Mouse (Mus musculus): ENCODE measurements at regions not wholly inside any gene's neighbourhood (a gene's known extent, or its start where the extent isn't known, plus 50 kb on each side); places are given as distances from the start of the nearest gene placed in this dataset.
A peak's percentile ranks its signal among the peaks of the same experiment; 100 is the strongest.

- no peak for DNase-seq
- no peak overlapping the region for H3K27ac ChIP-seq (ENCODE audit: insufficient read depth, low read length)
- WGBS: 79% methylated on average over 3 of the region's 3 CpGs
- no peak overlapping the region for H3K4me3 ChIP-seq (replicated peaks; ENCODE audit: insufficient read depth, low read depth, low read length)
- H3K27me3 ChIP-seq (ENCODE audit: control insufficient read depth, insufficient read depth, low read length): no peaks in the 10 kb centered on the region
- TF ChIP-seq POLR2A (IDR thresholded peaks at IDR 0.05; ENCODE audit: borderline replicate concordance, insufficient read depth, low read length): no peak
- no peak for TF ChIP-seq CTCF (IDR thresholded peaks at IDR 0.05; ENCODE audit: borderline replicate concordance, insufficient read depth, low read depth, low read length)
- no peaks in the 10 kb centered on the region; the same call in 1 of the 2 replicates for H3K4me1 ChIP-seq (ENCODE audit: control insufficient read depth, insufficient read depth, low read length)
These were observed 81.7 kb upstream of the 2610301B20Rik start for GRCm38 (mm10) chr4:10792628-10793027.

GRCm38 (mm10) chr4:10794471-10794870, 79.8 kb upstream of the 2610301B20Rik start:
- no peak overlapping the region for H3K4me3 ChIP-seq (replicated peaks; ENCODE audit: insufficient read depth, low read depth, low read length)
- H3K27me3 ChIP-seq (ENCODE audit: control insufficient read depth, insufficient read depth, low read length): no peaks in the 10 kb centered on the region
- WGBS: 84% methylated on average over 3 of the region's 3 CpGs
- no peaks in the 10 kb centered on the region; the same call in 1 of the 2 replicates for H3K4me1 ChIP-seq (ENCODE audit: control insufficient read depth, insufficient read depth, low read length)
- TF ChIP-seq POLR2A (IDR thresholded peaks at IDR 0.05; ENCODE audit: borderline replicate concordance, insufficient read depth, low read length) (no peak), CTCF (IDR thresholded peaks at IDR 0.05; ENCODE audit: borderline replicate concordance, insufficient read depth, low read depth, low read length) (no peak)
- no peak for DNase-seq
- H3K27ac ChIP-seq (ENCODE audit: insufficient read depth, low read length): no peak overlapping the region

DNA sequence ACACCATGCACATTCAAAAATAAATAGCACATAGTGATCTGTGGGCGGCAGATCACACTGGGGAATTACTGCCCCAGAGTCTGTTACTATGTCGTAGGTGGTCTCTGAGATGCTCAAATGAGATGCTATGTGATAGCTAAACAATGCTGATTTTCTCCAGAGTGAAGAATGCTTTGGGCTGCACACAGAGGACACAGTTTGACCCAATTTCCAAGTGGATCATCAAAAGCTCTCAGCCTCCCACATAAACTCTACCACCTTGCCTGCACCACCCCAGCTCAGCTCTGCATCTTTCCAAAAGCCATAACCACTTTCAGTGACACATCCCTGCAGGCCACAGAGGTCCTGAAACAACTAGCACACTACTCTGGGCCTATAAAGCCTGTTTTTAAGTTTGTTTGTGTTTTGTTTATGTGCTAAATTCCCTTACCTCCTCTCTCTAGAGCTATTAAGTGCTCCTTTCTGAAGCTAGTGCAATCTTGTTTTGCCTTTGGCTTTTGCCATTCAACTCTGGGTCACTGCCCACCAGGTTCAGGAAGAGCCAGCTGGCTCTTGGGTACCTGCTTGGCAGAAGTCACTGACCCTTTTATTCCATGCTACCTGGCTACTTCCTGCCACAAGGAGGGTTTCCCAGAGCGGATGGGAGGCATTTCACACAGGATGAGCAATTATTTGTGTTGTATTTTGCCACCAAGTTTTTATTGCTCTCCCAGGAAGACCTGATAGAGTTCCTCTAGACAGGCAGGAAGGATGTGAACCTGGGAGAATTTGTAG, 73.3 kb upstream of the 2610301B20Rik start:
- Histone ChIP-seq H3K4me3 (replicated peaks; ENCODE audit: insufficient read depth, low read depth, low read length) (no peak overlapping the region), H3K27me3 (ENCODE audit: control insufficient read depth, insufficient read depth, low read length) (no peaks in the 10 kb centered on the region), H3K4me1 (ENCODE audit: control insufficient read depth, insufficient read depth, low read length) (peaks cover 5% of the 10 kb centered on the region; the same call in 1 of the 2 replicates), H3K27ac (ENCODE audit: insufficient read depth, low read length) (no peak overlapping the region)
- WGBS: 47% methylated on average over 3 of the region's 3 CpGs
- DNase-seq: peak; percentile 64 to 84
- TF ChIP-seq POLR2A (IDR thresholded peaks at IDR 0.05; ENCODE audit: borderline replicate concordance, insufficient read depth, low read length): no peak
- TF ChIP-seq CTCF (IDR thresholded peaks at IDR 0.05; ENCODE audit: borderline replicate concordance, insufficient read depth, low read depth, low read length): no peak

DNA sequence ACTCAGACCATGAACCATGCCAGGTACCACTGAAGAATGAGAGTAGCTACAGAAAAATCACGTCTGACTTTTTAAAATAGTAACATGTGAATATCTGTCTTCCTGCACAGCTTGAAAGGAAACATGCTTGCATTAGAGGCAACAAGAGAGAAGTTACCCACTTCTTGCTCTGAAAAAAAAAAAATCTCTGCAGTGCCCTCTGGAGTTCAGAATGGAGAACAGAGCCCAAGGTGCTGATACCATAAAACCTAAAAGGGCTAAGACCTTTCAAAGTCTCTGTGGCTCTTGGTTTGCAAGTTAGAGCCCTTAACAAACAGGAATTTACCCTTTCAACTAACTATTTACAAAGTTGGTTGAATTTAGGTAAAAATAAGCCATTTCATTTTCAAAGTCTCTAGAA, 69.6 kb upstream of the 2610301B20Rik start:
- peaks cover 5% of the 10 kb centered on the region; the same call in 1 of the 2 replicates for H3K4me1 ChIP-seq (ENCODE audit: control insufficient read depth, insufficient read depth, low read length)
- no peak for TF ChIP-seq POLR2A (IDR thresholded peaks at IDR 0.05; ENCODE audit: borderline replicate concordance, insufficient read depth, low read length)
- TF ChIP-seq CTCF (IDR thresholded peaks at IDR 0.05; ENCODE audit: borderline replicate concordance, insufficient read depth, low read depth, low read length): no peak
- no peak overlapping the region for H3K4me3 ChIP-seq (replicated peaks; ENCODE audit: insufficient read depth, low read depth, low read length)
- WGBS: 19% methylated on average over 1 of the region's 1 CpGs
- H3K27me3 ChIP-seq (ENCODE audit: control insufficient read depth, insufficient read depth, low read length): no peaks in the 10 kb centered on the region
- H3K27ac ChIP-seq (ENCODE audit: insufficient read depth, low read length): no peak overlapping the region
- DNase-seq: peak in 1 of 2 experiments; percentile 9

DNA sequence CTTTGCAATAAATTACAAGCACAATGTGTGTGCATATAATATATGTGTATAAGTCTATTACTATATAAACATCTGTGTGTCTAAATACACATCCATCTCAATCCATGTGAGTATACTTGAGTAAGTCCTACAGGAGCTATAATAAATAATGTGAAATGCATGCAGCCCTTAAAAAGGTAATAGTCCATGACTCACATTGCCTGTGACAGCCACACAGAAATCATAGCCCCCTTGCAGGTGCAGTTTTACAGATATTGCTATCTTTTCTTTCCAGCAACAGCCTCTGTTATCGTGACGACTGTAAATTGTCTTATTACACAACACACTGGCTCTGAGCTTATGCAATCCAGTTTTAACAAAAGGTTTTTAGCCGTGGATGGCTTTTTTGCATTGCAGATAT, 67.0 kb upstream of the 2610301B20Rik start:
- WGBS: 91% methylated on average over 3 of the region's 3 CpGs
- H3K27me3 ChIP-seq (ENCODE audit: control insufficient read depth, insufficient read depth, low read length): no peaks in the 10 kb centered on the region
- TF ChIP-seq POLR2A (IDR thresholded peaks at IDR 0.05; ENCODE audit: borderline replicate concordance, insufficient read depth, low read length): no peak
- TF ChIP-seq CTCF (IDR thresholded peaks at IDR 0.05; ENCODE audit: borderline replicate concordance, insufficient read depth, low read depth, low read length): no peak
- H3K4me3 ChIP-seq (replicated peaks; ENCODE audit: insufficient read depth, low read depth, low read length): no peak overlapping the region
- H3K4me1 ChIP-seq (ENCODE audit: control insufficient read depth, insufficient read depth, low read length): 0 out of 2 replicates have a peak, but pooled peaks cover 2% of the 10 kb centered on the region
- DNase-seq: no peak
- H3K27ac ChIP-seq (ENCODE audit: insufficient read depth, low read length): no peak overlapping the region

- Histone ChIP-seq H3K4me3 (replicated peaks; ENCODE audit: insufficient read depth, low read depth, low read length) (no peak overlapping the region), H3K27ac (ENCODE audit: insufficient read depth, low read length) (no peak overlapping the region), H3K4me1 (ENCODE audit: control insufficient read depth, insufficient read depth, low read length) (0 out of 2 replicates have a peak, but pooled peaks cover 2% of the 10 kb centered on the region), H3K27me3 (ENCODE audit: control insufficient read depth, insufficient read depth, low read length) (no peaks in the 10 kb centered on the region)
- TF ChIP-seq CTCF (IDR thresholded peaks at IDR 0.05; ENCODE audit: borderline replicate concordance, insufficient read depth, low read depth, low read length): no peak
- no peak for TF ChIP-seq POLR2A (IDR thresholded peaks at IDR 0.05; ENCODE audit: borderline replicate concordance, insufficient read depth, low read length)
- 87% methylated on average over 2 of the region's 2 CpGs for WGBS
- no peak for DNase-seq
These were observed 61.4 kb upstream of the 2610301B20Rik start for GRCm38 (mm10) chr4:10812931-10813330.

Data from cerebellum, adult 2 months (tissue).